Mouse (Mus musculus) G1E-ER4 (cell line): ENCODE measurements around the gene Lrrc75a. TPM values are rescaled to one million over a fixed set of nuclear protein-coding genes. Genes with fewer than 3 reads are reported as not detected.

Source experiments
- GATA1 ChIP-seq: IDR thresholded peaks from one replicate; pipeline ENCODE4 v1.8.0; 2012; ENCODE audit warnings: low read length, inconsistent platforms
- polyA plus RNA-seq: library from polyadenylated mRNA; stranded (reverse); fragments of >175 nt; gene quantifications from 2 replicates; pipeline ENCODE4 v1.2.3, GENCODE M21; 2012

Lrrc75a gene
- polyA plus RNA-seq, 1 experiment, result not detected

- TF ChIP-seq GATA1, result no peak
Measured at GRCm38 (mm10) chr11:62648591-62649391, 468 bp upstream of the Lrrc75a start, which contains the start of gene Mmgt2. TSS of gene Mmgt2 (plus strand) at chr11:62648664.

- TF ChIP-seq GATA1, result no peak
Measured at GRCm38 (mm10) chr11:62646958-62647515, 1.3 kb downstream of the Lrrc75a start.

DNA sequence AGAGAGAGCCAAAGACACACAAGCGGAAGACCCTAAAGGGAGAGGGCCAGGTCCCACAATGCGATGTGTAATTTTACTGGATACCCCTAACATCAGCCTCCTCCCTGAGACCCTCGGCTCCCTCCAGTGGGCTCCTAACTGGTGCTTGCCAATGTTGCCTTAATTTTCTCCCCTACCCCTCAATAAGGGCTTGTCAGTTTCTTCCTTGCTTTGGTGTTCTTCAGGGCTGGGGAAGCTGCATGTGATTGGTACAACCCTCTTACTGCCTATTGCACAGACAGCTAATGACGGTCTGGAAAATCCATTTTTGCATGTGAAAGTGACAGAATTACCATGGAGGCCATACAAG, 1.9 kb downstream of the Lrrc75a start:
- TF ChIP-seq GATA1, result no peak

DNA sequence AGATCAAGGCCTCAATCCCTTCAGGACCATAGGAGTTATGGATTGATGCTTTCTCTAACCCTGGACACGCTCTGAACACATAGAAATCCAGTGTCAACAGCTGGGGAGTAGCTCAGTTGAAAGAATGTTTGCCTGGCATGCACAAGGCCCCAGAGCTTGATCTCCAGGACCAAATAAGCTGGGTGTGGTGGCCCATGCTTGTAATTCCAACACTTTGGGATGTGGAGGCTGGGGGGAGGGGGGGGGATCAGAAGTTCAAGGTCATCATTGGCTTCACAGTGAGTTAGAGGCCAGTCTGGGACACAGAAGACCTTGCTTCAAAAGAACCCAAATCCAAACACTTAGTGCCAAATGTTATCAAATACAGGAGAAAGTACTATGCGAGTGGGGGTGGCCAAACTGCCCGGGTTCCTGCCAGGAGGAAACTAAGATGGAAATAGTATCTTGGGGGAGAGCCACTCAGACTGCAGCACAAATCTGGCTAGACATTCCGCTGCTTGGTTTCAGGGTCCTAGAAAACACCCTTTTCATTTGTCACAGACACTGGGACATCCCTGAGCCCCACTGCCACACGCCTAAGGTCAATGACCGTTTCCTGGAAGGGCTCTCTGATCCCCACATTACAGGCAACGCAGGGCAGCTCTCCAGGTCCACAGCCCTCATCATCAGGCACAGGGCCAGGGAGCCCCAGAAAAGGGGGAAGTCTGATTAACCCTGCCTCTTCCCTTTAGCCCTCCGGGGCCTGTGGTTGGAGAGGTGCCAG, 2.4 kb downstream of the Lrrc75a start:
- TF ChIP-seq GATA1, result no peak

- TF ChIP-seq GATA1, result no peak
Measured at GRCm38 (mm10) chr11:62645337-62645675, 3.0 kb downstream of the Lrrc75a start.

DNA sequence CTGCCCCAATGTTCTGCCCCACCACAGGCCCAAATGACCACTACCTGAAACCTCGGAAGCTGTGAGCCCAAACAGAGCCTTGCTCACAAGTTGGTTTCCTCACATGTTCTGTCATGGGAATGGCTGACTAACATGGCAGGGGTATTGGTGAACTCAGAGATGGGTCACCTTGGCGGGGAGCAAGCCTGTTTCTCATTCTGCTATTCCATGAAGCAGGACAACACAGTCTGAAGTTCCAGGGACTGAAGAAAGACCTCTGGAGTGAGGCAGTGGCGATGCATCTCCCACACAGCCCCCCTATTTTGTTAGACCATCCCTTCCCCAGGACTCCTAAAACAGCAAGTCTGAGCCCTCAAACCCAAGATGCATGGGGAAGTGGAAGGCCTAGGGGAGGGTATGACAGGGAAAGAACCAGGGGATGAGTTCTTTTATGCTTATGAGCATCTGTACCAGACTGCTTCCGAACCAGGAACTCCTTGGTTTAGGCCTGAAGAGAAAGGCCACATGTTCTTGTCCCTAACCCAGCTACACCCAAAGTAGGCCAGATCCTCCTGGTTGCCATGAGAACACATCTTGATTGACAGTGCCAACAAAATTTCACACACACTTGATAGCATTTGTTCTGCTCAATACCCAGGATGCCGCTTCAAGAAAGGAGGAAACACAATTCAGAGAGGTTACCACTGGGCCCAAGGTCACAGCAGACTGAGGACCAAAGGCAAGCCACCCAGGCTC, 3.6 kb downstream of the Lrrc75a start:
- TF ChIP-seq GATA1, result no peak

DNA sequence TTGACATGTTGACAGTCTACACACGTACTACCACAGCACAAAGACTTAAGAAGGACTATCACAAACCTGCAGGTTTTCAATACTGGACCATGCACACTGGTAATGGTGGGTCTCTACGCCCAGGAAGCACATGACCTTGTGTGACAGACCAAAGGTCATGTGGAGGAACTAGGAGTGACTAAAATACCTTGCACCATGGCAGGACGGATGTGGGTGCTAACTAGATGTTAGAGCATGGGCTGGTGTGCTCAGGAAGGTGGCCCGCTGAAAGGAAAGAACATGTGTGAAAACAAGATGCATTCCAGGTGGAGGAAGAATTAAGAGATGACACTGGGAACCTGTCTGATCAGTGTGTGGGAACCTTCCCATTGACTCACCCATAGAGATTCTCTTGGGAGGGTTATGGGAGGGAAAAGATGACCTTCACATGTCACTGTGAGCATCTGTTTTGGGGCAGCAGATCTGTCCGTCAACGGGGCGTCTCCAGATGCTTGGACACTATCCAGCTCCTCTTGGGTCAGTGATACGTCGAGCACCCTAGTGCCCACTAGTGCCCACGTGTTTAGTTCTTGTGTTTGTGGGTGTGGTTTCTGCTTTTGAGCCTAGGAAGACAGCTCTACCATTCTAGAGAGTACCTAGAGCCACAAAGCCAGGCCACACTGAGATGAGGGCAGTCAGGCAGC, 4.5 kb downstream of the Lrrc75a start:
- no peak for TF ChIP-seq GATA1

- TF ChIP-seq GATA1, result no peak
Measured at GRCm38 (mm10) chr11:62643011-62643631, 5.2 kb downstream of the Lrrc75a start.

DNA sequence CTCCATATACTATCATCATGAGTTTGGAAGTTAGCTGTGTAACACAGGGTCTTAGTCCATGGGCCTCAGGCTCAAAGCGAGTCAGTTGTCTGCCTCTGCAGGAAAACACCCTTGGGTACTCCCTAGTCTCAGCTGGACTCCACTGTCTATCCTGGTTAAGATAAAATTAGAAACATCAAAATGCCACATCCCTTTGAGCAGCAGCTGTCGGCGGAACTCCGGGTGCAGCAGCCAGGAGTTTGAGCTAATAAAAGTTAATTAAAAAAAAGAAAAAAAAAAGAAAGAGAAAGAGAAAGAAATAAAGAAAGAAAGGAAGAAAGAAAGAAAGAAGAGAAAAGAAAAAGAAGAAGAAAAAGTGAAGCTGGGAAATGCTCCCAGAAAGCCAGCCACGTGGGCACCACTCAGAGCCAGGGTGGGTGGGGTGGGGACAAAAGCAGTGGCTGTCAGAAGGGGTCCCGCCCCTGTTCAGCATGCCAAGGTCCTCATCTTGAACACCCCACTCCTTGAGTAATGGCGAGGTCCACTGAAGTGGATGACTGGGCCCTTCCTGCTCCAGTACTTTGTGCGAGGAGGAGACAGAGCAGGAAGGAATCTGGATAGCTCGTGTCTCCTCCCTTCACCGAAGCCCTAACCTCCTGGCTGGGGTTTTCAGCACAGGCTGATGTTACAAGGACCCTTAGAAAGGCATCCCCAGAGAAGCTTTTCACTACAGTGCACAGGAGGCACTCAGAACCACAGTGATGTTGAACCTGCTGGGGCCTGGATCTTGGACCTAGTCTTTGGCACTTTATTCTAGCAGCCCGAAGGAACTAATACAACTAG, 6.1 kb downstream of the Lrrc75a start:
- TF ChIP-seq GATA1, result no peak

- TF ChIP-seq GATA1, result no peak
Measured at GRCm38 (mm10) chr11:62640378-62640777, 7.9 kb downstream of the Lrrc75a start.

DNA sequence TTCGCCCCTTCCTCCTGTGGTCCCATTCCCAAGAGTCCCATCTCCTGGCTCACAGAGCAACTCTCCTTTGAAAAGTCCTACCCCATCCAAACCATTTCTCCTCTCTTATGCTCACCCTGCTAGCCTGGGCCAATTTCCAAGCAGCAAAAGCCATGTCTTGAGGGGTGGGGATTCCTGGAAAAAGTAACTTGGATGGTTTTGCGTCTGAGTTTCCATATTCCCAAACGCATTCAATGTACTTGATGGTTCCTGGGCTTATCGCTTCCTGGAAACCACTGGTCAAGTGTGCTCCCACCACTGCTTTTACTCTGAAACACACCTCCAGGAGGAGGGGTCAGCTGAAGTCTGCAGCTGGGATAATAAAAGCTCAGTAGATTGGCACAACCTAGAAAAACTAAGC, 9.9 kb downstream of the Lrrc75a start:
- TF ChIP-seq GATA1, result no peak

GRCm38 (mm10) chr11:62637806-62638205, 10.5 kb downstream of the Lrrc75a start:
- TF ChIP-seq GATA1, result no peak

GRCm38 (mm10) chr11:62637401-62637800, 10.9 kb downstream of the Lrrc75a start:
- no peak for TF ChIP-seq GATA1

GRCm38 (mm10) chr11:62636840-62637221, 11.5 kb downstream of the Lrrc75a start:
- TF ChIP-seq GATA1, result no peak
